Mouse (Mus musculus): Measurements from ENCODE around the gene Sbno2.
"Not testable (repeated sequence)": the region's sequence is repeated elsewhere in the genome, so short reads cannot be mapped to it uniquely, and the experiment has no call there.

The Sbno2 gene

DNA sequence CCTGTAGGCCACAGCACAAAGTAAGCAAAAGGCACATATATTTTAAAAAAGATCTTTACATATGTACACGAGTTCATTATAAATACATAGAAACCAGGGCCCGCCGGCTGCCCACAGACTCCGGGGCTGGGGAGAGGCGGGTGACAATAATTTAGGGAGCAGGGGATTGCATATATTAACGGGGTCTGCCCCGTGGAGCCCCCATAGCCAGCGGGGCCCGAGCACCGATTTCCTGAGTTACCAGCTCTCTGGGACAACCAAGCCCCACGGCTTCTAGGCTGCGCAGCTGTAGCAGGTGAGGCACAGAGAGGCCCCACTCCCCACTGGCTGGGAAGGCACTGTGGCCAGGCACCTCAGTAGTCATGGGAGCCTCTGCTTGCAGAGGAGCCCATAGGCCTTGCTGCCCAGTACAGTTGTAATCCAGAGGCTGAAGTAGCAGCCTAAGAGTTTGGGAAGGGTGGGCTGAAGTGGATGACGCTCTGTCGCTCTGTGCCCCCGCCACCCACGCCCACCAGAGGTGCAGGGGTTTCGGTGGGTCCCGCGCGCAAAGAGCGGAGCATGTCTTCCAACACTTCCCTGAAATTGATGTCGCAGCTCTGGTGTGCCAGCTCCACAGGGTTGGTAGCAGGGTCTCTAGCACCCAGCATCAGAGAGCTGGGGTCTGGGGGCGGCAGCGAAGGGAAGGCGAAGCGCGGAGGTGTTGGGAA, 48.2 kb downstream of the Sbno2 start:
- no peak for DNase-seq (ENCODE audit: low spot score)

DNA sequence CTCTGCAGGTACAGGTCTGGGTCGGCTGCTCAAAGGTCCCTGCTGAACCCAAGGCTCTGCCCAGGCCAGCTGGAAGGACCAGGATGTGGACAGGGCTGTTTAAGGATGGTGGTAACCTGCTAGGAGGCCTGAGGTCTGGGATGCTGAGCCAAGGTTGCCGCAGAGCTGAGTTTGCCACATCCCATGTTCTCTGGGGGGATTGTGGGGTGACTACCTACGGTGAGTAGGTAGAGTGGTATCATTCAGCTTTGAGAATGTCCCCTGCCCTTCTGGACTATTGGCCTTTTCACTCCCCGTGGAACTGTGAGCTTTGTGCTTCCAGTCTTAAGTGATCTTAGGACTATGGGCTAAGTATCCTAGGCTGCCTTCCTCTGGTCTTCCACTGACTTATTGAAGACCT, 48.9 kb downstream of the Sbno2 start:
- no peak for DNase-seq (ENCODE audit: low spot score)

DNA sequence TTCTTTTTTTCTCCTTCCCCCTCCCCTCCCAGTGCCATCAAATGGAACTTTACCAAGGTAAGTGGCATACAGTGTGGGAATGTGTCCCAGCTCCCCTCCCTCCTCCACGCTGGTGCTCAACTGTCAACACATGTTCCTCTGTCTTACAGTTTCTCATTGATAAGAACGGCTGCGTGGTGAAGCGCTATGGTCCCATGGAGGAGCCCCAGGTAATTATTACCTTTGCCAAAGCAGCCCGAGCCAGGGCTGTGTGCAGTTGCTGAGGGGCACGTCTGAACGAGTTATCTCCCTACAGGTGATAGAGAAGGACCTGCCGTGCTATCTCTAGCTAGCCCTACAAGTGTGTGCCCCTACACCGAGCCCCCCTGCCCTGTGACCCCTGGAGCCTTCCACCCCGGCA, 49.5 kb downstream of the Sbno2 start:
- no peak for DNase-seq (ENCODE audit: low spot score)

DNA sequence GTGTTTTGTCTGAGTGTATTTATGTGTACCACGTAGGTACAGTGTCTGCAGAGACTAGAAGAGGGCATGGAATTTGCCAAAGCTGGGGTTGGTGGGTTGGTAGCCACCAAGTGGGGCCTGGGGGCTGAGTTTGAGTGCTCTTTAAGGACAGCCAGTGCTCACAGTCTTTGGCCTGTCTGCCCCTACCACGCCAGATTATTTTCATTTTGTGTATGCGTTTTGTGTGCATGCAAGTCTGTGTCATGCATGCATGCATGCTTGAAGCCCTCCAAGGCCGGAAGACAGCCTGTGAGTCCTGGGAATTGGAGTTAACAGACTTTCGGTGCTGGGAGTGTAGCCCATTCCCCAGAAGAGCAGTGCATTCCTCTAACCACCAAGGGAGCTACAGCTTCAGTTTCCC, 50.0 kb downstream of the Sbno2 start:
- DNase-seq (ENCODE audit: low spot score), result no peak

DNA sequence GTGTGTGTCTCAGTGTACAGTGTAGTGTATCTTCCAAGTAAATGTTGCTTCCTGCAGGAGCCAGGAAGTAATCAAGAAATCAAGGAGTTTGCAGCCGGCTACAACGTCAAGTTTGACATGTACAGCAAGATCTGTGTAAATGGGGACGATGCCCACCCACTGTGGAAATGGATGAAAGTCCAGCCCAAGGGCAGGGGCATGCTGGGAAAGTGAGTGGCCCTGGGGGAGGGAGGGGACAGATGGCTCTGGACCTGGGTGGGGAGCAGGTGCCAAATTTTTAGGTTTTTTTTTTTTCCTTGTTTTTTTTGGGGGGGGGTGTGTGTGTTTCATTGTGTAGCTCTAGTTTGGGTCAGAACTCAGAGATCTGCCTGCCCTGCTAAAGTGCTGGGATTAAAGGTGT, 50.5 kb downstream of the Sbno2 start:
- DNase-seq (ENCODE audit: low spot score), result not testable (repeated sequence)

DNA sequence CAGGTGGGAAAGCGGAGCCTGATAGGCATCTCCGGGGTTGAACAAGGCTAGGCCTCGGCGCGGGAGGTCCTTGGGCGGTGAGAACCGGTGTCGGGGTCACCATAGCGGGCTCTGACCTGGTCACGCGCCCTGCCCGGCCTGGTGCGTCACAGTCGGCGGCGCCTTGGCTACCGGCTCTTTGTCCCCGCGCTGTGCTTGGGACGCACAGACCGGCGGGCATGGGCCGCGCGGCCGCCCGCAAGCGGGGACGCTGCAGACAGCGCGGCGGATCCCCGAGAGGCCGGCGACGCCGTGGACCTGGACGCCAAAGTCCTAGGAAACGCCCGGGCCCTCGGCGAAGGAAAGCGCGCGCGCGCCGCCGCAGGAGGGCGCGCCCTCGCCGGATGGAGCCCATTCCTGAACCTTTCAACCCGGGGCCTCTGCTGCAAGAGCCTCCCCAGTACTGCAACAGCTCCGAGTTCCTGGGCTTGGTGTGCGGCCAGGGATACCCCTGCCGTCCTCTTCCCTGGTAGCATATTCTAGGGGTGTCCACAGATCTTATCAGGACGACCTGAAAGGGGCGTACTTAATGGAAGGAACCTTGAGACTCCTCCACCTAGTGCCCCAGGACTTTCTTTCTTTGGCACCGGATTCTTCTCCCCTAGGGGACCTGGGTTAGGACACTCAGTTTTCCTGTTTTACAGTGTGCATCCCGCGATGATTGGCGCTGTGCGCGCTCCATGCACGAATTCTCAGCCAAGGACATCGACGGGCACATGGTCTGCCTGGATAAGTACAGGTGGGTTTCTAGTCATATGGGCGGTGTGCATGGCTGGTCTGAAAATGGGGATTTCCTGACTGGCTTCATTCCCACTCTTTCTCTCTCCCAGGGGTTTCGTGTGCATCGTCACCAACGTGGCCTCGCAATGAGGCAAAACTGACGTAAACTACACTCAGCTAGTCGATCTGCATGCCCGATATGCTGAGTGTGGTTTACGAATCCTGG, 51.2 kb downstream of the Sbno2 start:
- DNase-seq (ENCODE audit: low spot score), result no peak

DNA sequence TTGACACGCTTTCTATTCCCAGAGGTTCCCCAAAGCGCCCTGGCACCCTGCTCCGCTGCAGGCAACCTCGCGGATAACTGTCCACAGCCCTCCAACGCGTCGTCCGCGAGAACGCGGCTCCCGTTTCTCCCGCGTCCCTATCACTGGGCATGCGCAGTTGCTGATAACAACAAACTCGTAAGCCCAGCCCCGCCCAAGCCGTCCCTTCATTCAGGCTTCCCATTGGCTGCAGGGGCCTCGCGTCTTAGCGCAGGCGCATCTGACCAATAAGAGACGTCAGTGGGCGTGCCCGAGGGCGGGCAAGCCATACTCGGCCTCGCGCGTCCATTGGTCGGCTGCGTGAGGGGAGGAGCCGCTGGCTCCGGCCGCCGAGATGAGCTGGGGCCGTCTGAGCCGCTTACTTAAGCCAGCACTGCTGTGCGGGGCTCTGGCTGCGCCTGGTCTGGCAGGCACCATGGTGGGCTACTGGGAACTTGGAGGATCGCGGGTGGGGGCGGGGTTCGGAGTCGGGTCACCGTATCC, 52.1 kb downstream of the Sbno2 start:
- peak; percentile 100 for DNase-seq (ENCODE audit: low spot score)

DNA sequence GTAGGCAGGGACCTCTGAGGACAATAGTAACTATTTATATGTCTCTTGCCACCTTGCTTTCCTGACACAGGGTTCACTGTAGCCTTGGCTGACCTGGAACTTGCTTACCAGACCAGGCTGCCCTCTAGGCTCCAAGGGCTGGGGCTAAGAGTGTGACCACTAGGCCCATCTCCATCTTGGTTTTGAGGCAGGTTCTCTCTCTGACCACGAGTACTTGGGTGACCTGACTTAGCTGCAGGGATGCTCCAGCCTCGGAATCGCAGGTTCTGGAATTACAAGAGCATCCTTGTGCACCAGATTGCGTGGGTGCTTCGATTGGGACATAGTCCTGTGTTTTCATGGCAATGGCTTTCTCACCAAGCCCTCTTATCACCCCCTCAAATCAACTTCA, 53.0 kb downstream of the Sbno2 start:
- no peak for DNase-seq (ENCODE audit: low spot score)

DNA sequence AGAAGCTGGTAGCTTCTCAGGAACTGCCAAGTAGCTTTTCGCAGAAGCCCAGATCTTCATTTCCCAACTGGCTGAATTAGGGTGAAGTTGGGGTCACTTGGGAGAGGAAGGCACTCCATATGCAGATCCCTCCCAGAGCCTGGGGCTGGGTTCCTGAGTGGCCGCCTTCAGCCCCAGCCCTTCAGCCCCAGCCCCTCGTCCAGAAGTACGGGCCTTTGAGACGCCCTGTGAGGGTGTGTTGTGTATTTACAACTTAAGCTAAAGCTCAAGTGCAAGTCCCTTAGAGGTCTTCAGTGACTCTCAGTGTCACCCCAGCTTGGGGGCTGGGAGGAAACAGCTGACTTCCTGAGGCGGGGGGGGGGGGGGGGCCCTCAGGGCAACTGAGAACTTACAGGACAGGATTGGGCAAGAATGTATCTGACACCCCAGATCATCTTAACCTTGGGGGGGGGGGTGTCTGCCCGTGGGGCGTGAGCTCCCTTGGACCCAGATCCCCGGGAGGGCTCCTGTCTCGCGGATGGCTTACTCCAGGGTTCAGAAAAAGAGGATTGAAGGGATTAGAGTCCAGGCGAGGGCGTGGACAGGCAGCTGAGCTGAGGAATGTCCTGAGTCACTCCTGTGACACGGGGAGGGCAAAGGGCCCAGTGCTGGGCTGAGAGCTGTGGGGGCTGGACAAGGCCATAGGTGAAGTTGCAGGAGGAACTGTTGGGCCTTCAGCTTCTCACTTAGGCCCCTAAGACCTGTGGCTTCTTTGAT, 53.6 kb downstream of the Sbno2 start:
- no peak for DNase-seq (ENCODE audit: low spot score)

DNA sequence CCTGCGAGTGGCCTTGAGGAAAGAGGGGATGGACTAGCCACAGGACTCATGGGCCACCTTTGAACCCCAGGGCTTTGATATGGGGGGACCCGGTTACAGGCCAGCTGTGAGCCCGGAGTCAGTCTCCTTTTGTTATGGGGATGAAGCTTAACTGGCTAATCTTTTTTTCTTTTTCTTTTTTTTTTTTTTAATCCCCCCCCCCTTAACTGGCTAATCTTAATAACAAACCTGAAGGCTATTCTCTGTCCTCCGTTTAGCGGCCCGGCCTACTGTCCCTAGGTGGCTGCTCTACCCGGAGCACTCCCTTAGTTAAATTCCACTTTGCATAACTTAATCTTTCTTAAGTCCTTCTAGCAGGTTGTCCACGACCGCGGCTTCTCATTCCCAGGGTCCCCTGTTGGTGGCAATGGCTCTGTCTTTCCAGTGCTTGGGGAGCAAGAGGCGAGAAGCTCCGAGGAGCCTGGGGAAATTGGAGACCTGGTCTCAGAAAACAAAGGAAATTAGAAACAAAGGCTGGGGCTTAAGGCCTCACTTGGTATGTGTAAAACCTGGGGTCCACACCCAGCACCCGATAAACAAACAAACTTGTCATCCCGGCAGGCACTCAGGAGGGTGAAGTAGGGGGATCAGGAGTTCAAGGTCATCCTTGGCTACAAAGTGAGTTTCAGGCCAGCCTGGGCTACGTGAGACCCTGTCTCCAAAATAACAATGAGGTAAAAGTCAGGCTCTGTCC, 54.3 kb downstream of the Sbno2 start:
- DNase-seq (ENCODE audit: low spot score), result no peak

DNA sequence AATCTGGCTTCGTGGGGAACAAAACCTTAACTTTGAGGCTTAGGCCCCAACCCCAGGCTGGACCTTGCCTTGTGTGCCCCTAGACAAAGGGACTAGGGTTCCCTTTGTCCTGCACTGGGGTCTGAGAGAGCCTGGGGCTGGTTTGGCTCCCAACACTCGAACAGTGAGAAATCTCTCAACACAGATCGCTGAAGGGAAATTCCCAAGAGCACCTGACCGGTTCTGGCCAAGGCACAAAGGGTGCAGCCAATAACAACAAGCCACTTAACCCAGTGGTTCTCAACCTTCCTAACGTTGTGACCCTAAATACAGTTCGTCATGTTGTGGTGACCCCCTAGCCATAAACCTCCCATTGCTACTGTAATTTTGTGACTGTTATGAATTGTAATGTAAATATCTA, 55.1 kb downstream of the Sbno2 start:
- DNase-seq (ENCODE audit: low spot score), result no peak

DNA sequence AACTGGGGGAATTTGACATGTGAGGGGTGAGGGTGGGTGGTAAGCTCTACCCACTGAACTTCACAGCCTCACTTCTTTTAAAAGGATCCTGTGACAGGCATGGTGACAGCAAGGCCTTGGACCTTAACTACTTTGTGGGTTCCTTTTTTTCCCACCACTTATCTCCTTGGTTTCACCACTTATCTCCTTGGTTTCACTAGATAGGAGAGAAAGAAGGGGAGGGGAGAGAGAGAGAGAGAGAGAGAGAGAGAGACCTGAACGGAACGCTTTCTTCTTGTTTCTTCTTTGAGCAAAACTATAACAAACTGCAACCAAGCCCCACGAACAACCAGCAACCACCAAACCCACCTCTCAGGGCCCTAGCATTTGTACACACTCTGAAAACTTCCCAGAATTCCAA, 56.5 kb downstream of the Sbno2 start:
- DNase-seq (ENCODE audit: low spot score), result no peak

DNA sequence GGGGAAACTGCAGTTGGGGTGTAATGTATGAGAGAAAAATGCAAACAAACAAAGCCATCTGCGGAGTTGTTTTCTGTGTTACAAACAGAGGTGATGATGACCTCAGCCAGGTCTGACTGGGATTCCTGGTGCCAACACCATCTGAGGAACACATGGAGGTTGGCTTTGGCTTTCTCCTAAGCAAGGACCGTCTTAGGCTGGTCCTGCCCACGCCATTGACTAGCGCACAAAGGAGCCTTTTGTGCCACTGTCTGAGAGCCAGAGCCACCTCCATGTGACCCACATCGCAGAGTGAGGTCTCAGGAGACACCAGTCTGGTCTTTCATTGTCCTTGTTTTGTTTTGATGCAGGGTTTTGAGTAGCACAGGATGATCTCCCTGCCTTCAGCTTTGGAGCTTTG, 57.0 kb downstream of the Sbno2 start:
- DNase-seq (ENCODE audit: low spot score), result peak; percentile 51

DNA sequence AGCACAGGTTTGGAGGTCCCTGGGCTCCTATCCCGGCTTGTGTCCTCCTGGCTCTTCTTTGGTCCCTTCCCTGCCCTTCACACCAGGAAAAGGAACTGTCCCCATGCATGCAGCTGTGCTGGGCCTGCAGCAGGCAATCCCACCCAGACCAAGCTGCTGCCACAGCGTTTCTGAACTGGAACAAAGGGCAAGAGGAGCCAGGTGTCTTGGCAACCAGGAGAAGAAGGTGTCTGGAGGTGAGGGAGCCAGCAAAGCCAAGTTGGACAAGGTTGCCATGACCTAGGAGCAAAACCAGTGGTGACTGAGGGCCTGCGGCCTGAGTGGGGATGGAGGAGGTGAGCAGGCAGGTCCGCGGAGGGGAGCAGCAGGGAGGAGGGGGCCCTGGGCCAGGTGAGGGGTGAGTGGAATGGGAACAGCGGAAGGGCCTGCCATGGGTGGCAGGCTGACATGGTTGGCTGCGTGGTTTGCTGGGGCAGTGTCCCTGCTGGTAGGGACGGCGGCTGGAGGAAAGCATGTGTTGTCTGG, 58.3 kb downstream of the Sbno2 start, which contains the start of gene Gpx4:
Gene Gpx4, plus strand, starts transcription at position 126 of the 525 bp plus-strand sequence.
- DNase-seq (ENCODE audit: low spot score), result no peak

DNA sequence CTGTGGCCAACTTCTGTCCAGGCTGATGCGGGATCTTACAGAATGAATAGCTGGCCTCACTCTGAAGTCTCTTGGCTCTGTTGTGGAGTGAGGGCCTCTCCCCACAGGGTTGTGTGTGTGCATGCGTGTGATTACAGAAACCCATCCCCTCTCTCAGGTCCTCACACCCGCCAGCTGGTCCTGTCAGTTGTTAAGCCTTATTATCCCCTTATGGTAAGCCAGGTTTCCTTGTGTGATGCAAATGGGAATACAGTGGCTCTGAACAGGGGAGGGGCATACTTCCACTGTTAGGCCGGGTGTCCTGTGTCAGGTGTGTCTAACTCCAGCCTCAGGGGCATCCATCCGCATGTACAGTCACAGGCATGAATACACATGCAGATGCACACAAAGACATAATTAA, 59.6 kb downstream of the Sbno2 start:
- no peak for DNase-seq (ENCODE audit: low spot score)

DNA sequence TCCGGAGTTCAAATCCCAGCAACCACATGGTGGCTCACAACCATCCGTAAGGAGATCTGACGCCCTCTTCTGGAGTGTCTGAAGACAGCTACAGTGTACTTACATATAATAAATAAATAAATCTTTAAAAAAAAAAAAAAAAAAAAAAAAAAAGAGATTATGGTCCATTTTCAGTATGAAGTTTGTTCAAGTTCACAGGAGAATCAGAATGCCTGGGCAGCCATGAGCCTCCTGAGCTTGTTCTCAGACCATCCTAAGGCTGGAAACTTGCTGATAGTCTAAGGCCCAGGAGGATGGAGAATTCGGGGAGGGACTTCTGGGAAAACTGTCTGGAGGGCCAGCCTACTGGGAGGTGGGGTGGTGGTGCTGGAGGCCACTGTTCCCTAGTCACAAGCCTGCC, 60.0 kb downstream of the Sbno2 start:
- DNase-seq (ENCODE audit: low spot score), result not testable (repeated sequence)

DNA sequence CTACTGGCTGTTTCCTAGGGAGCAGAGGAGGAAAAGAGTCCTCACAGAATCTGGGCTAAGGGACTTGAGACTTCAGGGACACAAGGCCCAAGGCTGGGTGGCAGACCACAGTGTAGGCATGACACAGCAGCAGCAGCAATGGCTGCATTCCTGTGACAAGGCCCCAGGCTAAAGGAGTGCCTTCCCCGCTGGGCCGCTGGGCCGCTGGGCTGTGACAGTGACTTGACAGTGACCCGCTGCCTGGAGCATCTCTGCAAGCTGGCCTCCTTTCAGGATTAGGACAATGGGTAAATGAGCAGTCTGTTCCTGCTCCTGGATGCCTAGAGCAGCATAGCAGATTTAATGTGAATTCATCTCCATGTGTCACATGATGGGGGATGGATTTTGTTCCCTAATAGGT, 61.3 kb downstream of the Sbno2 start:
- peak; percentile 54 for DNase-seq (ENCODE audit: low spot score)

DNA sequence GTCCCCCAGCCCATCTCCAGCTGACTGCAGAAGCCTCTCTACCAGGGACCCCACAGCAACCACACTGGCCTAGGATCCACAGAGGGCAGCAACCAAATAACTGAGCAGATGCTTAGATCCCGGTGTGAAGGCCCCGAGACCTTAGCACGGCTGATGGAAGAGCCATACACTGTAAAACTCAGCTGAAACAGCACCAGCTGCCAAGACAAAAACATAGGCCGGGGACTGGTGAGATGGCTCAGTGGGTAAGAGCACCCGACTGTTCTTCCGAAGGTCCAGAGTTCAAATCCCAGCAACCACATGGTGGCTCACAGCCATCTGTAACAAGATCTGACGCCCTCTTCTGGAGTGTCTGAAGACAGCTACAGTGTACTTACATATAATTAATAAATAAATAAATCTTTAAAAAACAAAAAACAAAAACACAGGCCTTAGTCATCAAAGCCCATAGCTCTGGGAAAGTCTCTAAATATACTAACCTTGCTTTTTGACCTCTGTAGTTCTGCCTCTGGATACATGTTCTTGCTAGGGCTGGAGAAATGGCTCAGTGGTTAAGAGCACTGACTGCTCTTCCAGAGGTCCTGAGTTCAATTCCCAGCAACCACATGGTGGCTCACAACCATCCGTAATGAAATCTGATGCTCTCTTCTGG, 63.8 kb downstream of the Sbno2 start:
- DNase-seq (ENCODE audit: low spot score), result not testable (repeated sequence)

DNA sequence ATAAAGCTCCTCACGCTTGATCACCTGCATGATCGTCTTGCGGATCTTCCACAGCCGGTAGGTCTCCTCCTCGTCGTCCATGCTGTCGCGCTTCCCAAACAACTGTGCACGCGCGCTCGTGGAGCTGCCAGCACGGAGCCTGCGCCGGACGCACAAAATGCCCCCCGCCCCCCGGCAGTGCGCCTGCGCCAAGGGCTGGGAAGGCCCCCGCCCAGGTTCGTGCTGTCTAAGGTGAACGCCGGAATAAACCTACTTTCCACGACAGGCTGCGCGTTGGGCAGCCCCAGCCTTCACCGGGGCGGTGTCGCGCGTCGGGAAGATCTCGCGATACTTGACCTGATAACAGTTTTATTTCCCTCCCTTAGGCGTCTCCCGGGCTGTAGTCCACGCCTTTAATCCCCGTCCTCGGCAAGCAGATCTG, 65.8 kb downstream of the Sbno2 start, which contains the start of gene Polr2e:
Gene Polr2e, minus strand, starts transcription at position 237 of the 421 bp plus-strand sequence.
- peak; percentile 99 for DNase-seq (ENCODE audit: low spot score)

DNA sequence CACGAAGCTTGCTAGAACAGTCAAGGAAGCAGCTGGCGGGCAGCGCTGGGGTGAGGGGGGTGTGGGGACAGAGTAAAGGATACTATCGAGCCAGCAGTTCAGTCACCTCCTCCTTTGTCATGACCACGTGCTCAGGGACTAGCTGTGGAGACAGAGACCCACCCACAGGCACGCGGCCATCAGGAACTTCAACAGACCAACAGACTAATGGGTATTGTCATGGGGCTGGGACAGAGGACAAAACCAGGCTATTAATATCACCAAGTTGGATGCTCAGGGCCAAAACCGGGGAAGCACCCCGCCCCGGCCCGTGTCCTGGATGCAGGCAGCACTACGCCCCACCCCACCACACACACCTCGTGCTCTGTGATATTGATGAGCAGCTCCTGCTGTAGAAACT, 68.5 kb downstream of the Sbno2 start:
- no peak for DNase-seq (ENCODE audit: low spot score)

DNA sequence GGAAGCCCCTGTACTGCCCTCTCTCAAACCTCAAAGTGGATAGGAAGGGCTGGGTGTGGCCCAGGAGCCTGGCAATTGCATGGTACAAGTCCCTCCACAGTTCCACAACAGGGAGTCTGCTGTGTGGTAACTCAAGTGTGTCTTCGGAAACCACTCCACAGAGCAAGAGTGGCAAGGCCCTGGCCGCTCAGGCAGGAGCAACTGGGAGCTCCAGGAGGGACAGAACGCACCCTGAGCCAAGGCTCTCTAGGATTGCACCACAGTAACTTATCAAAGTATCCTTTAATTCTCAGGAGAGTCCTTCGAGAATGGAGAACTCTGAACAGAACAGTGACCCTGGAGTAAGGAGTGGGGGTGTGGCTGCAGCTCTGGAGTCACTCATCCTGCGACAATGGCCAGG, 69.7 kb downstream of the Sbno2 start:
- no peak for DNase-seq (ENCODE audit: low spot score)

All from retina, embryonic 14.5 days (tissue).